Mouse (Mus musculus): ENCODE results near the gene Abca14.
"Not testable (repeated sequence)": the region's sequence is repeated elsewhere in the genome, so short reads cannot be mapped to it uniquely, and the experiment has no call there.

Gene Abca14

GRCm38 (mm10) chr7:120201231-120201744 lies 2.5 kb upstream of the Abca14 start:
- DNase-seq (ENCODE audit: low read depth in 2 of 2, low spot score in 2 of 2), result no peak

- DNase-seq (ENCODE audit: low read depth in 2 of 2, low spot score in 2 of 2), result no peak
Observed at GRCm38 (mm10) chr7:120201771-120202170, 2.0 kb upstream of the Abca14 start, which contains the start of gene Crym. Crym (minus strand) TSS chr7:120202111.

GRCm38 (mm10) chr7:120205989-120206388 lies 2.2 kb downstream of the Abca14 start:
- DNase-seq (ENCODE audit: low read depth in 2 of 2, low spot score in 2 of 2), result no peak

- no peak for DNase-seq (ENCODE audit: low read depth in 2 of 2, low spot score in 2 of 2)
Observed at GRCm38 (mm10) chr7:120228541-120228940, 24.8 kb downstream of the Abca14 start.

- no peak for DNase-seq (ENCODE audit: low read depth in 2 of 2, low spot score in 2 of 2)
Observed at GRCm38 (mm10) chr7:120241092-120241491, 37.3 kb downstream of the Abca14 start.

GRCm38 (mm10) chr7:120271135-120271991 lies 67.6 kb downstream of the Abca14 start:
- DNase-seq (ENCODE audit: low read depth in 2 of 2, low spot score in 2 of 2), result no peak

GRCm38 (mm10) chr7:120272110-120272509 lies 68.3 kb downstream of the Abca14 start:
- no peak for DNase-seq (ENCODE audit: low read depth in 2 of 2, low spot score in 2 of 2)

- no peak for DNase-seq (ENCODE audit: low read depth in 2 of 2, low spot score in 2 of 2)
Observed at GRCm38 (mm10) chr7:120285286-120285685, 81.5 kb downstream of the Abca14 start.

- DNase-seq (ENCODE audit: low read depth in 2 of 2, low spot score in 2 of 2), result no peak
Observed at GRCm38 (mm10) chr7:120316086-120316485, 112.3 kb downstream of the Abca14 start.

GRCm38 (mm10) chr7:120322963-120323362 lies 119.2 kb downstream of the Abca14 start:
- DNase-seq (ENCODE audit: low read depth in 2 of 2, low spot score in 2 of 2), result no peak

GRCm38 (mm10) chr7:120325911-120326310 lies 122.2 kb downstream of the Abca14 start:
- DNase-seq (ENCODE audit: low read depth in 2 of 2, low spot score in 2 of 2), result not testable (repeated sequence)

GRCm38 (mm10) chr7:120327220-120328073 lies 123.7 kb downstream of the Abca14 start:
- DNase-seq (ENCODE audit: low read depth in 2 of 2, low spot score in 2 of 2), result no peak

- DNase-seq (ENCODE audit: low read depth in 2 of 2, low spot score in 2 of 2), result no peak
Observed at GRCm38 (mm10) chr7:120328087-120328793, 124.5 kb downstream of the Abca14 start, which contains the start of gene Abca15. Abca15 (plus strand) TSS chr7:120328670.

GRCm38 (mm10) chr7:120361159-120361558 lies 157.4 kb downstream of the Abca14 start:
- DNase-seq (ENCODE audit: low read depth in 2 of 2, low spot score in 2 of 2), result no peak

Measured in CD8-positive naive resting alpha-beta T cell, adult 2 months (primary cell).